Mouse (Mus musculus): ENCODE measurements at regions not wholly inside any gene's neighbourhood (a gene's known extent, or its start where the extent isn't known, plus 50 kb on each side); places are given as distances from the start of the nearest gene placed in this dataset.

DNA sequence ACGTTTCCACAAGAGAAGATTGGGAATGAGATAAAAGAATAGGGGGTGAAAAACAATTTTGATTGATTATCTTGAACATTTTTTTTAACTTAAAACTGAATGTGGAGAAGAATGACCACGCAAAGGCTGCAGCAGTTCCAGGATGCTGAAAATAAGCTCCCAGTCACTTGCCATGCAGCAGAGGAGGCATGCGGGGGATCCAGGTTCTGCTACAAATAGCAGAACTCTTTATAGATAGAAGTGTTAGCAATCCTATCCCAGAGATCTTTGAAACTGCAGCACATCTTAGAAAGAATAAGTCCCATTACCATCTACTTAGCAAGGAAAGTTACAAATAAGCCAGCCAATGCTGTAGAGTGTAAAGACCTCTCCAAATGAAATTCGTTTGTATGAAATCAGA, 191.8 kb downstream of the Basp1 start:
- TF ChIP-seq CTCF (IDR thresholded peaks at IDR 0.05; ENCODE audit: low read depth, low read length) (no peak), POLR2A (IDR thresholded peaks at IDR 0.05; ENCODE audit: borderline replicate concordance, low read depth, low read length) (no peak)

Data from bone marrow macrophage, adult 2 months (primary cell).